Mouse (Mus musculus) kidney, adult 2 months (tissue): ENCODE measurements around the gene Cpt1a. TPM values are rescaled to one million over a fixed set of nuclear protein-coding genes. Genes with fewer than 3 reads are reported as not detected.

Experiments used
- DNase-seq: peaks from one replicate; pipeline ENCODE4 v3.0.0; 2021
- H3K27ac ChIP-seq: fragments of 200-500 bp; 2 replicates; pipeline ENCODE4 v1.5.1; 2012; ENCODE audit warnings: low read depth, low read length, control low read depth, inconsistent platforms; ENCODE audit not compliant: insufficient read depth
- H3K27me3 ChIP-seq: fragments of 200-500 bp; replicated peaks from 2 replicates; pipeline ENCODE4 v1.6.1; 2012; ENCODE audit warnings: mild to moderate bottlenecking, moderate library complexity, low read length, inconsistent platforms; ENCODE audit not compliant: control insufficient read depth, insufficient read depth
- H3K36me3 ChIP-seq: fragments of 200-500 bp; 2 replicates; pipeline ENCODE4 v1.6.1; 2012; ENCODE audit warnings: mild to moderate bottlenecking, moderate library complexity, low read length, inconsistent platforms; ENCODE audit not compliant: control insufficient read depth, insufficient read depth
- H3K4me1 ChIP-seq: fragments of 200-500 bp; 2 replicates; pipeline ENCODE4 v1.6.1; 2011; ENCODE audit warnings: low read length; ENCODE audit not compliant: control insufficient read depth, insufficient read depth
- H3K4me3 ChIP-seq: fragments of 200-500 bp; 2 replicates; pipeline ENCODE4 v1.5.1; 2011; ENCODE audit warnings: mild to moderate bottlenecking, low read depth, low read length, control low read depth; ENCODE audit not compliant: insufficient read depth
- CTCF ChIP-seq: fragments of 200-500 bp; conservative IDR thresholded peaks from 2 replicates; pipeline ENCODE4 v1.5.1; 2011; ENCODE audit warnings: low read depth, mild to moderate bottlenecking, control low read depth, low read length, moderate library complexity, mixed read lengths; ENCODE audit not compliant: insufficient read depth, insufficient read length
- POLR2A ChIP-seq: fragments of 200-500 bp; IDR thresholded peaks from one replicate; pipeline ENCODE4 v1.6.1; 2011; ENCODE audit warnings: low read depth, low read length, control low read depth
- whole genome bisulfite sequencing: fragments of 180-500 bp; shearing (Covaris S2); methylation state at CpG from one replicate; pipeline ENCODE4 v1.1.7; 2018; 5-methylcytosine and 5-hydroxymethylcytosine counted together
- polyA plus RNA-seq: library from polyadenylated mRNA; depleted of rRNA; stranded (reverse); fragments of >200 nt; gene quantifications from 2 replicates; pipeline ENCODE4 v1.2.3, GENCODE M21; 2012; rRNA removed

Cpt1a gene
- polyA plus RNA-seq, 1 experiment, result 232 TPM

GRCm38 (mm10) chr19:3429156-3429816, 107.2 kb downstream of the Cpt1a start:
- H3K4me3 ChIP-seq, result no peak overlapping the region
- no peaks in the 10 kb centered on the region for H3K36me3 ChIP-seq
- DNase-seq, result no peak
- H3K4me1 ChIP-seq, result no peaks in the 10 kb centered on the region
- H3K27me3 ChIP-seq, result no peaks in the 10 kb centered on the region
- no peak overlapping the region for H3K27ac ChIP-seq
- 65% methylated on average over 7 of the region's 7 CpGs for WGBS
- TF ChIP-seq POLR2A, result no peak
- TF ChIP-seq CTCF, result no peak

- H3K27ac ChIP-seq, result no peak overlapping the region
- no peak overlapping the region for H3K4me3 ChIP-seq
- H3K4me1 ChIP-seq, result no peaks in the 10 kb centered on the region
- no peaks in the 10 kb centered on the region for H3K36me3 ChIP-seq
- H3K27me3 ChIP-seq, result no peaks in the 10 kb centered on the region
- DNase-seq, result no peak
- TF ChIP-seq CTCF (no peak), POLR2A (no peak)
- 70% methylated on average over 7 of the region's 7 CpGs for WGBS
Measured at GRCm38 (mm10) chr19:3431066-3431465, 108.9 kb downstream of the Cpt1a start.

DNA sequence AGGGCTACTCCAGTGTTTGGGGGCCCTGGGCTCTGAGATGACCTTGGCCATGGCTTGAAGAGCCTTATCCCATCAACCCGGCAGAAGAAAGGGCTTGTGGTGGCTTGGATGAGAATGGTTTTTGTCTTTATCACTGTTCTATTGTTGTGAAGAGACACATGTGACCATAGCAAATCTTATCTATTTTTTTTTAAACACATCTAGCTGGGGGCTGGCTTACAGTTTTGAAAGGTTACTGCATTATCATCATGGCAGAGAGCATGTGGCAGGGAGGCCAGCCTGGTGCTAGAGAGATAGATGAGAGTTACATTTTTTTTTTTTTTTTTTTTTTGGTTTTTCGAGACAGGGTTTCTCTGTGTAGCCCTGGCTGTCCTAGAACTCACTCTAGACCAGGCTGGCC, 109.8 kb downstream of the Cpt1a start:
- no peak overlapping the region for H3K27ac ChIP-seq
- no peaks in the 10 kb centered on the region for H3K4me1 ChIP-seq
- no peaks in the 10 kb centered on the region for H3K27me3 ChIP-seq
- DNase-seq, result no peak
- no peaks in the 10 kb centered on the region for H3K36me3 ChIP-seq
- H3K4me3 ChIP-seq, result no peak overlapping the region
- 75% methylated on average over 2 of the region's 2 CpGs for WGBS
- TF ChIP-seq CTCF (no peak), POLR2A (no peak)

GRCm38 (mm10) chr19:3434124-3434523, 112.0 kb downstream of the Cpt1a start:
- Histone ChIP-seq H3K27ac (no peak overlapping the region), H3K36me3 (no peaks in the 10 kb centered on the region), H3K27me3 (no peaks in the 10 kb centered on the region), H3K4me3 (no peak overlapping the region), H3K4me1 (no peaks in the 10 kb centered on the region)
- WGBS, result 39% methylated on average over 4 of the region's 4 CpGs
- DNase-seq, result no peak
- TF ChIP-seq CTCF (no peak), POLR2A (no peak)

DNA sequence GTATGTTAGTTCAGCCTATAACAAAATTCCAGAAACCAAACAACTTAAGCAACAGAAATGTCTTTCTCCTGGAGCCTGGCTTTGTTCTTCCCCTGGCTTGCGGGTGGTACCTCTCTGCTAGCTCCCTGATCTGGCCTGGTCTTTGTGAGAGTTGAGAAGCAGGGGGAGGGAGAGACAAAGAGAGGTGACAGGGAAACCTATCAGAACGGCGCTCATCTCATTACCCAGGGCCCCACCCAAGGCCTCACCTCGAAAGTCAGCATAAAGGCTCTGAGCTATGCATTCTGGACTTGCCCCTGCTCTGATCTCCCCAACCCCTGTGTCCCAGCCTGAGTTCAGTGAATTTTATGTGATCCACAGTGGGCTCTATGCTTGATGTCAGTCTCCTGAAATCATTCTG, 112.5 kb downstream of the Cpt1a start:
- Histone ChIP-seq H3K4me1 (no peaks in the 10 kb centered on the region), H3K4me3 (no peak overlapping the region), H3K36me3 (no peaks in the 10 kb centered on the region), H3K27me3 (no peaks in the 10 kb centered on the region), H3K27ac (no peak overlapping the region)
- TF ChIP-seq POLR2A (no peak), CTCF (no peak)
- no peak for DNase-seq
- 72% methylated on average over 4 of the region's 4 CpGs for WGBS

Other genes with a start within 250 kb of the Cpt1a start
- 61.4 and 75.0 TPM in 2 replicates for gene Mrpl21, start 39.4 kb upstream of the Cpt1a start, polyA plus RNA-seq
- 3.5 and 4.1 TPM in 2 replicates for gene Ighmbp2, start 39.3 kb upstream of the Cpt1a start, polyA plus RNA-seq
- 0.24 and 0.25 TPM in 2 replicates for gene Tesmin, start 66.5 kb downstream of the Cpt1a start, polyA plus RNA-seq
- 0.14 and 0.78 TPM in 2 replicates for gene Gal, start 92.2 kb downstream of the Cpt1a start, polyA plus RNA-seq